Mouse (Mus musculus) heart, adult 2 months (tissue): Measurements from ENCODE around the gene Nr0b2.

Experiments
- CTCF ChIP-seq: fragments of 200-600 bp; IDR thresholded peaks from 2 replicates; pipeline ENCODE4 v1.8.1; 2022; ENCODE audit warnings: antibody characterized with exemption, mild to moderate bottlenecking, moderate library complexity
- EP300 ChIP-seq: fragments of 200-500 bp; IDR thresholded peaks from 2 replicates; pipeline ENCODE4 v1.6.1; 2011; ENCODE audit warnings: low read depth, low read length, control low read depth; ENCODE audit not compliant: insufficient read depth
- POLR2A ChIP-seq: fragments of 200-500 bp; IDR thresholded peaks from 2 replicates; pipeline ENCODE4 v1.6.1; 2011; ENCODE audit warnings: mild to moderate bottlenecking, low read depth, low read length, control low read depth; ENCODE audit not compliant: insufficient read depth

- no peak for TF ChIP-seq POLR2A
- no peak for TF ChIP-seq CTCF
- no peak for TF ChIP-seq EP300
Observed at GRCm38 (mm10) chr4:133552029-133552428, 1.1 kb upstream of the Nr0b2 start.
